Mouse (Mus musculus): ENCODE data around the gene Krt1. TPM values are rescaled to one million over a fixed set of nuclear protein-coding genes. Genes with fewer than 3 reads are reported as not detected.

Gene Krt1
- polyA plus RNA-seq, 1 experiment from 2014 or later: 1.1 TPM

DNA sequence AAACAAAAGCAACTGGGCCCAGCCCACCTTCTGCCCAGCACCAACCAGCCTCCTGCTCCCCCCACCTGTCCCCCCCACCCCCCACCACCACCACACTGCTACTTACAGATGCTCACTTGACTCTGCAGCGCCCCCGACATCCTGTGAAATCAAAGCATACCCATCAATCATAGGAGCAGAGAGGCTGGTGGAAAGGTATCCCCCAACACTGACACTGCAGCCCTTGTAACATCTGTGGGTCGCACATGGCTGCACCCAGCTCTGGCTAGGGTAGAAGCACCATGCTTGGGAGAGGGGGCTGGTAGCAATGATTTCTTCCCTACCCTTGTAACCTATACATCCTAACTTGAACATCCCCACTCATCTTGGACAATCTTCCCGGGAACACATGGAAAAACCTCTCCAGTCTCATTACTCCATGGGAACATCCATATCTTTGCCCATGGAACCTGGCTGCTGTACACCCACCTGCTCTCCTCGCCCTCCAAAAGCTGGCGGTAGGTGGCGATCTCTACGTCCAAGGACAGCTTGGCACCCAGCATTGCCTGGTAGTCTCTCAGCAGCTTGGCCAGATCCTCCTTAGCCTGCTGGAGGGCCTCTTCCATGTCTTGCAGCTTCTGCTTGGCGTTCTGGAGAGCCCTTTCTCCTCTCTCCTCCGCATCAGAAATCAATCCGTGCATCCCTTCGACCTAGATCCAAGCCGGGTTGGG is 10.0 kb upstream of the Krt1 start:
- Histone ChIP-seq H3K27me3 (replicated peaks; ENCODE audit: control insufficient read depth, insufficient read depth, low read length) (peaks cover 38% of the 10 kb centered on the region), H3K36me3 (ENCODE audit: control insufficient read depth, insufficient read depth, low read length) (no peaks in the 10 kb centered on the region), H3K4me1 (replicated peaks; ENCODE audit: control insufficient read depth, insufficient read depth, low read length) (no peaks in the 10 kb centered on the region; the same call in 1 of the 2 replicates), H3K4me2 (ENCODE audit: low read length) (peak overlapping the region; percentile 69), H3K27ac (ENCODE audit: low read depth) (no peak overlapping the region), H3K9me3 (ENCODE audit: control insufficient read depth, low read length) (no peaks in the 10 kb centered on the region), H3K9ac (ENCODE audit: low read length) (no peak overlapping the region), H3K4me3 (ENCODE audit: low read depth, low read length) (0 out of 2 replicates have a peak overlapping the region, but pooled peaks have one; percentile 34)
- ATAC-seq (replicated peaks; ENCODE audit: low FRiP score, low TSS enrichment, low read depth): no peak
- no peak for DNase-seq (ENCODE audit: low spot score)
- WGBS: 55% methylated on average over 13 of the region's 13 CpGs

DNA sequence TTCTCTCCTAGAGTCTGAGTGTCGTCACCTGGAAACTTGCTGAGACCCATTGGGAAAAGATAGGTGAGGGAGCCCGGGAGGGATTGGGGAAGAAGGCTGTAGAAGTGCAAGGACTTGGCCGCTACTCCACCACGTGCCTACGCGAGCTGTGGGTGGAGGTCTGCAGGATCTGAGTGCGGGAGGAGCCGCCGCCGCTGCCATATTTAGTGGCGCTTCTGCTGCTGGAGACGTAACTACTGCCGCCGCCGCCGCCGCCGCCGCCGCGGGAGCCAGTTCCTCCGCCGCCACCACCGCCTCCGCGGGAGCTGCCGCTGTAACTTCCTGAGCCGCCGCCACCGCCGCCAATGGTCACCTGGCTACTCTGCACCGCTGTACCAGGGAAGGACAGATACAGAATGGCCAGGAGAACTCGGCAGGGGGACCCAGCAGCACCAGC is 9.2 kb upstream of the Krt1 start:
- peak overlapping the region; percentile 34 for H3K4me3 ChIP-seq (ENCODE audit: low read depth, low read length)
- H3K27me3 ChIP-seq (replicated peaks; ENCODE audit: control insufficient read depth, insufficient read depth, low read length): peaks cover 38% of the 10 kb centered on the region
- peak overlapping the region; percentile 38; the same call in 1 of the 2 replicates for H3K9ac ChIP-seq (ENCODE audit: low read length)
- H3K9me3 ChIP-seq (ENCODE audit: control insufficient read depth, low read length): no peaks in the 10 kb centered on the region
- H3K4me1 ChIP-seq (replicated peaks; ENCODE audit: control insufficient read depth, insufficient read depth, low read length): no peaks in the 10 kb centered on the region; the same call in 1 of the 2 replicates
- 0 out of 2 replicates have a peak, but pooled peaks have one; percentile 15 for ATAC-seq (replicated peaks; ENCODE audit: low FRiP score, low TSS enrichment, low read depth)
- DNase-seq (ENCODE audit: low spot score): peak; percentile 75
- no peak overlapping the region for H3K27ac ChIP-seq (ENCODE audit: low read depth)
- WGBS: 1% methylated on average over 24 of the region's 33 CpGs
- no peaks in the 10 kb centered on the region for H3K36me3 ChIP-seq (ENCODE audit: control insufficient read depth, insufficient read depth, low read length)
- H3K4me2 ChIP-seq (ENCODE audit: low read length): peak overlapping the region; percentile 69

GRCm38 (mm10) chr15:101858673-101859425 is 8.3 kb upstream of the Krt1 start:
- Histone ChIP-seq H3K9ac (ENCODE audit: low read length) (no peak overlapping the region), H3K27ac (ENCODE audit: low read depth) (no peak overlapping the region), H3K4me2 (ENCODE audit: low read length) (peak overlapping the region; percentile 69), H3K9me3 (ENCODE audit: control insufficient read depth, low read length) (no peaks in the 10 kb centered on the region), H3K4me1 (replicated peaks; ENCODE audit: control insufficient read depth, insufficient read depth, low read length) (no peaks in the 10 kb centered on the region; the same call in 1 of the 2 replicates), H3K4me3 (ENCODE audit: low read depth, low read length) (0 out of 2 replicates have a peak overlapping the region, but pooled peaks have one; percentile 34), H3K27me3 (replicated peaks; ENCODE audit: control insufficient read depth, insufficient read depth, low read length) (peaks cover 38% of the 10 kb centered on the region), H3K36me3 (ENCODE audit: control insufficient read depth, insufficient read depth, low read length) (no peaks in the 10 kb centered on the region)
- WGBS: 8% methylated on average over 11 of the region's 11 CpGs
- DNase-seq (ENCODE audit: low spot score) (no peak), ATAC-seq (replicated peaks; ENCODE audit: low FRiP score, low TSS enrichment, low read depth) (no peak)

DNA sequence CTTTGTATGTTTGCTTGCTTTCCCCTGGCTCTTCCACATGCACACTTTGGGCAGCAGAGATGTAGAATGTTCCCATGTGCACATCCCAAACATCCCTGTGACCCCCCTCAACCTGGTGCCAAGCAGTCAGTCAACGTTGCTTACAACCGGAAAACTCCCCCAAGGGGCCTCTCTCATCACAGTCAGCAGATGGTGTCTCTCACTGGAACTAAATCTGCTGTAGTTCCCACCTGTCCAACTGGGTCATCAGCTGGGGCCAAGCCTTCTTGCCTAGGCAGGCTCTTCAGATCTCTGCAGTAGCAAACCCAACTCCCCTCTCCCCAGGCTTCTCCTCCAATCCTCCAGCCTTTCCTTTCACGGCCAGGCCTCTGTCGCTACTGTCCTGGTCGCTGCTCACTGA is 6.1 kb upstream of the Krt1 start:
- Histone ChIP-seq H3K4me3 (ENCODE audit: low read depth, low read length) (no peak overlapping the region), H3K9me3 (ENCODE audit: control insufficient read depth, low read length) (no peaks in the 10 kb centered on the region), H3K4me2 (ENCODE audit: low read length) (no peak overlapping the region), H3K9ac (ENCODE audit: low read length) (no peak overlapping the region), H3K27ac (ENCODE audit: low read depth) (no peak overlapping the region), H3K4me1 (replicated peaks; ENCODE audit: control insufficient read depth, insufficient read depth, low read length) (no peaks in the 10 kb centered on the region; the same call in 1 of the 2 replicates), H3K27me3 (replicated peaks; ENCODE audit: control insufficient read depth, insufficient read depth, low read length) (peaks cover 39% of the 10 kb centered on the region), H3K36me3 (ENCODE audit: control insufficient read depth, insufficient read depth, low read length) (no peaks in the 10 kb centered on the region)
- DNase-seq (ENCODE audit: low spot score): no peak
- WGBS: 51% methylated on average over 5 of the region's 5 CpGs
- ATAC-seq (replicated peaks; ENCODE audit: low FRiP score, low TSS enrichment, low read depth): no peak

DNA sequence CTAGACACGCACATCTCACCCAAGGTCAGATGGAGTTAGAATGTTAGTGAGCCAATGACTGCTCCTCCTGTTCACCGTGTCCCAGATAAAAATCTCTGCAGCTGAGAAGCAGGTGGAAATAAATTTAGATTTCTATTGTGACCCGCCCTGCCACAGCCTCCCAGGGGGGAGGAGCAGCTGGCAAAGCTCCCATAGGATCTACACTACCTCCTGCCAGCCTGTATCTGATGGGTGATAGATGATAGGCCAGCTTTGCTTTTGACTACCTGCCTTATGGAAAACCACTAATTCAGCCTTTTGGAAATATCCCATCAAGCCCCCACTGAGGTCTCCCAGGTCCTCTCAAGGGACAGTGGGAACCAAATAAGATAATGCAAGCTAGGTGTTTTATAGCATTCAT is 5.1 kb upstream of the Krt1 start:
- 68% methylated on average over 3 of the region's 3 CpGs for WGBS
- no peak overlapping the region for H3K4me2 ChIP-seq (ENCODE audit: low read length)
- DNase-seq (ENCODE audit: low spot score) (no peak), ATAC-seq (replicated peaks; ENCODE audit: low FRiP score, low TSS enrichment, low read depth) (no peak)
- no peak overlapping the region for H3K27ac ChIP-seq (ENCODE audit: low read depth)
- H3K27me3 ChIP-seq (replicated peaks; ENCODE audit: control insufficient read depth, insufficient read depth, low read length): peaks cover 32% of the 10 kb centered on the region
- H3K4me1 ChIP-seq (replicated peaks; ENCODE audit: control insufficient read depth, insufficient read depth, low read length): no peaks in the 10 kb centered on the region; the same call in 1 of the 2 replicates
- no peak overlapping the region for H3K4me3 ChIP-seq (ENCODE audit: low read depth, low read length)
- H3K9ac ChIP-seq (ENCODE audit: low read length): no peak overlapping the region
- H3K36me3 ChIP-seq (ENCODE audit: control insufficient read depth, insufficient read depth, low read length): no peaks in the 10 kb centered on the region
- H3K9me3 ChIP-seq (ENCODE audit: control insufficient read depth, low read length): no peaks in the 10 kb centered on the region

- ATAC-seq (replicated peaks; ENCODE audit: low FRiP score, low TSS enrichment, low read depth) (no peak), DNase-seq (ENCODE audit: low spot score) (no peak)
- Histone ChIP-seq H3K9me3 (ENCODE audit: control insufficient read depth, low read length) (no peaks in the 10 kb centered on the region), H3K36me3 (ENCODE audit: control insufficient read depth, insufficient read depth, low read length) (no peaks in the 10 kb centered on the region), H3K27ac (ENCODE audit: low read depth) (no peak overlapping the region), H3K9ac (ENCODE audit: low read length) (no peak overlapping the region), H3K4me2 (ENCODE audit: low read length) (no peak overlapping the region), H3K4me3 (ENCODE audit: low read depth, low read length) (no peak overlapping the region), H3K4me1 (replicated peaks; ENCODE audit: control insufficient read depth, insufficient read depth, low read length) (no peaks in the 10 kb centered on the region; the same call in 1 of the 2 replicates), H3K27me3 (replicated peaks; ENCODE audit: control insufficient read depth, insufficient read depth, low read length) (peaks cover 21% of the 10 kb centered on the region)
- 14% methylated on average over 5 of the region's 5 CpGs for WGBS
These were observed 3.7 kb upstream of the Krt1 start for GRCm38 (mm10) chr15:101854294-101854693.

- no peak for DNase-seq (ENCODE audit: low spot score)
- Histone ChIP-seq H3K27me3 (replicated peaks; ENCODE audit: control insufficient read depth, insufficient read depth, low read length) (0 out of 2 replicates have a peak, but pooled peaks cover 7% of the 10 kb centered on the region), H3K27ac (ENCODE audit: low read depth) (no peak overlapping the region), H3K9ac (ENCODE audit: low read length) (no peak overlapping the region), H3K36me3 (ENCODE audit: control insufficient read depth, insufficient read depth, low read length) (no peaks in the 10 kb centered on the region), H3K4me2 (ENCODE audit: low read length) (no peak overlapping the region), H3K4me1 (replicated peaks; ENCODE audit: control insufficient read depth, insufficient read depth, low read length) (no peaks in the 10 kb centered on the region), H3K4me3 (ENCODE audit: low read depth, low read length) (no peak overlapping the region), H3K9me3 (ENCODE audit: control insufficient read depth, low read length) (no peaks in the 10 kb centered on the region)
- WGBS: 36% methylated on average over 5 of the region's 5 CpGs
- ATAC-seq (replicated peaks; ENCODE audit: low FRiP score, low TSS enrichment, low read depth): no peak
These were observed 2.0 kb upstream of the Krt1 start for GRCm38 (mm10) chr15:101852571-101852970.

GRCm38 (mm10) chr15:101845971-101846403 is 4.6 kb downstream of the Krt1 start:
- Histone ChIP-seq H3K9me3 (ENCODE audit: control insufficient read depth, low read length) (no peaks in the 10 kb centered on the region), H3K27me3 (replicated peaks; ENCODE audit: control insufficient read depth, insufficient read depth, low read length) (no peaks in the 10 kb centered on the region), H3K4me2 (ENCODE audit: low read length) (peak overlapping the region; percentile 81), H3K27ac (ENCODE audit: low read depth) (no peak overlapping the region), H3K4me3 (ENCODE audit: low read depth, low read length) (peak overlapping the region; percentile 39), H3K4me1 (replicated peaks; ENCODE audit: control insufficient read depth, insufficient read depth, low read length) (0 out of 2 replicates have a peak, but pooled peaks cover 6% of the 10 kb centered on the region), H3K36me3 (ENCODE audit: control insufficient read depth, insufficient read depth, low read length) (no peaks in the 10 kb centered on the region), H3K9ac (ENCODE audit: low read length) (peak overlapping the region; percentile 55)
- peak; percentile 74 for DNase-seq (ENCODE audit: low spot score)
- 0 out of 2 replicates have a peak, but pooled peaks have one; percentile 12 for ATAC-seq (replicated peaks; ENCODE audit: low FRiP score, low TSS enrichment, low read depth)
- under 1% methylated on average over 36 of the region's 37 CpGs for WGBS
